Mouse (Mus musculus) frontal cortex, postnatal 25 days (tissue): ENCODE results near the gene Fam110a.

Source experiments
- DNase-seq, 2 experiments: peaks; one replicate each; pipeline ENCODE4 v3.0.0; 2022; ENCODE audit warnings: low spot score in 2 of 2

The Fam110a gene

GRCm38 (mm10) chr2:151979470-151980354 is at the start of gene Fam110a:
Fam110a (minus strand) TSS chr2:151980219.
- peak; percentile 82 to 87 for DNase-seq

GRCm38 (mm10) chr2:152029252-152030082 is 49.4 kb upstream of the Fam110a start:
- peak; percentile 82 to 84 for DNase-seq

- DNase-seq = no peak
Measured at GRCm38 (mm10) chr2:152024883-152025422, 44.9 kb upstream of the Fam110a start.

GRCm38 (mm10) chr2:152022022-152022421 is 42.0 kb upstream of the Fam110a start:
- DNase-seq = no peak

GRCm38 (mm10) chr2:152020255-152020654 is 40.2 kb upstream of the Fam110a start:
- DNase-seq = peak in 1 of 2 experiments; percentile 34

GRCm38 (mm10) chr2:152016666-152017065 is 36.6 kb upstream of the Fam110a start:
- no peak for DNase-seq

- DNase-seq = no peak
Measured at GRCm38 (mm10) chr2:152015997-152016396, 36.0 kb upstream of the Fam110a start.

- no peak for DNase-seq
Measured at GRCm38 (mm10) chr2:152012701-152013100, 32.7 kb upstream of the Fam110a start.

- DNase-seq = no peak
Measured at GRCm38 (mm10) chr2:152012222-152012621, 32.2 kb upstream of the Fam110a start.

- no peak for DNase-seq
Measured at GRCm38 (mm10) chr2:152011724-152012123, 31.7 kb upstream of the Fam110a start.

GRCm38 (mm10) chr2:152010661-152011060 is 30.6 kb upstream of the Fam110a start:
- DNase-seq = no peak

GRCm38 (mm10) chr2:152010251-152010650 is 30.2 kb upstream of the Fam110a start:
- DNase-seq = no peak

GRCm38 (mm10) chr2:152009061-152009779 is 29.2 kb upstream of the Fam110a start:
- DNase-seq = no peak

GRCm38 (mm10) chr2:152007783-152008182 is 27.8 kb upstream of the Fam110a start:
- DNase-seq = peak; percentile 49 to 57

GRCm38 (mm10) chr2:152002529-152002928 is 22.5 kb upstream of the Fam110a start:
- DNase-seq = no peak

- no peak for DNase-seq
Measured at GRCm38 (mm10) chr2:152000735-152001134, 20.7 kb upstream of the Fam110a start.

- DNase-seq = no peak
Measured at GRCm38 (mm10) chr2:152000291-152000679, 20.3 kb upstream of the Fam110a start.

- DNase-seq = no peak
Measured at GRCm38 (mm10) chr2:151999669-152000290, 19.8 kb upstream of the Fam110a start.

- DNase-seq = no peak
Measured at GRCm38 (mm10) chr2:151998932-151999331, 18.9 kb upstream of the Fam110a start.

- no peak for DNase-seq
Measured at GRCm38 (mm10) chr2:151998505-151998899, 18.5 kb upstream of the Fam110a start.
